Mouse (Mus musculus) frontal cortex, postnatal 36 days (tissue): ENCODE results near the gene Tlnrd1.

ENCODE experiments used
- DNase-seq, 2 experiments: peaks; one replicate each; pipeline ENCODE4 v3.0.0; 2022; ENCODE audit warnings: low spot score in 2 of 2

Tlnrd1 gene

GRCm38 (mm10) chr7:83844807-83845206 is 39.3 kb downstream of the Tlnrd1 start:
- DNase-seq: no peak

GRCm38 (mm10) chr7:83842486-83843259 is 41.4 kb downstream of the Tlnrd1 start:
- no peak for DNase-seq

- no peak for DNase-seq
Measured at GRCm38 (mm10) chr7:83840076-83840475, 44.0 kb downstream of the Tlnrd1 start.

GRCm38 (mm10) chr7:83838525-83839224 is 45.4 kb downstream of the Tlnrd1 start:
- DNase-seq: no peak
